Mouse (Mus musculus) embryonic facial prominence, embryonic 15.5 days (tissue): ENCODE results near the gene Sec22c. TPM values are rescaled to one million over a fixed set of nuclear protein-coding genes. Genes with fewer than 3 reads are reported as not detected.

Source experiments
- ATAC-seq: fragments of 200-750 bp; cut with Nextera tagmentation; 2 replicates; pipeline ENCODE4 v1.8.0; 2017; ENCODE audit warnings: low read depth, moderate TSS enrichment; ENCODE audit not compliant: insufficient number of reproducible peaks, low FRiP score, low TSS enrichment
- H3K27ac ChIP-seq: fragments of 300-500 bp; sonication (generic); replicated peaks from 2 replicates; pipeline ENCODE4 v1.5.1; 2015; ENCODE audit warnings: mild to moderate bottlenecking, inconsistent platforms
- H3K27me3 ChIP-seq: fragments of 300-500 bp; sonication (generic); 2 replicates; pipeline ENCODE4 v1.6.1; 2015; ENCODE audit warnings: inconsistent platforms
- H3K36me3 ChIP-seq: fragments of 300-500 bp; sonication (generic); 2 replicates; pipeline ENCODE4 v1.6.1; 2015; ENCODE audit warnings: mild to moderate bottlenecking, inconsistent platforms
- H3K4me1 ChIP-seq: fragments of 300-500 bp; sonication (generic); 2 replicates; pipeline ENCODE4 v1.6.1; 2015; ENCODE audit warnings: inconsistent platforms
- H3K4me2 ChIP-seq: fragments of 300-500 bp; sonication (generic); replicated peaks from 2 replicates; pipeline ENCODE4 v1.6.1; 2015; ENCODE audit warnings: mild to moderate bottlenecking, inconsistent platforms
- H3K4me3 ChIP-seq: fragments of 300-500 bp; sonication (generic); replicated peaks from 2 replicates; pipeline ENCODE4 v1.5.1; 2015; ENCODE audit warnings: mild to moderate bottlenecking, inconsistent platforms
- H3K9ac ChIP-seq: fragments of 300-500 bp; sonication (generic); 2 replicates; pipeline ENCODE4 v1.6.1; 2015; ENCODE audit warnings: inconsistent platforms
- H3K9me3 ChIP-seq: fragments of 300-500 bp; sonication (generic); replicated peaks from 2 replicates; pipeline ENCODE4 v1.6.1; 2016; ENCODE audit warnings: inconsistent platforms
- WGBS: fragments of 180-500 bp; shearing (Covaris S2); methylation state at CpG from one replicate; pipeline ENCODE4 v1.1.7; 2015; 5-methylcytosine and 5-hydroxymethylcytosine counted together
- polyA plus RNA-seq: library from polyadenylated mRNA; unstranded; fragments of >200 nt; fragmentation: Nextera tagmentation; extraction: Ambion mirVana; gene quantifications from 2 replicates; pipeline ENCODE4 v1.2.1, GENCODE M21; 2015

Sec22c gene
- polyA plus RNA-seq, 1 experiment from 2014 or later, result 15.3 TPM

DNA sequence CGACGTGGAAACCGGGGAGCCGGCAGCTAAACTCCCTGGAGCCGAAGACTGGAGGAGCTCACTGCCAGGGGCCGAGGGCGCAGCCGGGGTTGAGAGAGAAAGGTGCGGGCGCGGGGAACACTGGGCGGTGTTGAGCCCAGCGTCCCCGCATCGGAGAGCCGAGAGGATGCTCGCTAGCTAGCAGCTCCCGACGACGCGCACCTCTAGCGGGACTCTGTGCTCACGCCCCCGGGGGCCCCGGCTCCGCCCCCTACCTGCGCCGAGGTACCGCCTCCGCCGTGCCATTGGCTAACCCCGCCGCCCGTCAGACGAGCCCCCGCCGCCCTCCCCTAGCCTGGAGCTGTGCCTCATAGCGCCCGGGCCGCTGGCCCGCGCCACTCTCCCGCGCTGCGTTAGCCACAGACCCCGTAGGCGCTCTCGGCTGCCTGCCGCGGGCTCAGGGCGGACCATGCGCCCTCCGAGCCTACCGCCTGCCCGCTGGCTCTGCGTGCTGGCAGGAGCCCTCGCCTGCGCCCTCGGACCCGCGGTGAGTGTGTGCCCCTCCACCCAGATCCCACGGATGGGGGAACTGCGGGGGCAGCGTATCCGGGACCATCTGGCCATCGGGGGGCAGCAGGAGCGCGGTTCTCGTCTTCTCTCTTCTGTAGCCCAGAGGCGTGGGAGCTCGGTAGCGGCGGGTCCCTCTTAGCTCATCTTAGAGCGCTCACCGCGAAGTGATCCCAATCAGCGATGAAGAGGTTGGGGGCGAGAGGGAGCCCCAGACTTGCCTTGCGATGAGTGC, 62.7 kb downstream of the Sec22c start, which contains the start of gene Vipr1:
Vipr1 (plus strand) TSS at position 316 of the 781 bp plus-strand sequence.
- under 1% methylated on average over 79 of the region's 79 CpGs for WGBS

DNA sequence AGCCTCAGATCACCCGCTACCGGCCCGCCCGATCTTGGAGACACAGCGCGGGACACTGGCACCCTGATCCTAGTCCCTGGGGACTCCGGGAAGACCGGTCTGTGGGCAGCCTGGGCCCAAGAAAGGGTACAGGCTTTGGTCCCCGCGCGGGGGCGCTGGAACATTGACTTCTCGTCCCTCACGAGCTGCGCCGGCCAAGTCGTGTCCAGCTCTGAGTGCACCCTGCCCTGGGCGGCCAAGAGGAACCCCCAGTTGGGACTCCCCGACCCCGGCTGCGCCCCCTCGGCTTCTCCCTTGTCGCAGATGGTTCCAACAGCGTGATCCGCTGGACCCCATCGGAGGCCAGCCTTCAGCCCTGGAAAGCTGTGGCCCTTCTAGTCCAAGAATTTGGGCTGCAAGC, 63.3 kb downstream of the Sec22c start, which contains the start of gene Lyzl4:
Lyzl4 (minus strand) TSS at position 96 of the 400 bp plus-strand sequence.
- peak; percentile 70 for ATAC-seq

More for the DNA sequence above, 62.7 kb downstream of the Sec22c start, which contains the start of gene Vipr1:
- Histone ChIP-seq H3K9me3 (no peaks in the 10 kb centered on the region), H3K4me1 (peaks cover 21% of the 10 kb centered on the region), H3K27ac (no peak within 1 kb of the TSS), H3K4me2 (peak within 1 kb of the TSS; percentile 98), H3K4me3 (peak within 1 kb of the TSS; percentile 59), H3K27me3 (peaks cover 67% of the 10 kb centered on the region), H3K9ac (peak within 1 kb of the TSS; percentile 26; the same call in 1 of the 2 replicates), H3K36me3 (no peaks in the 10 kb centered on the region)
- peak; percentile 78 for ATAC-seq

DNA sequence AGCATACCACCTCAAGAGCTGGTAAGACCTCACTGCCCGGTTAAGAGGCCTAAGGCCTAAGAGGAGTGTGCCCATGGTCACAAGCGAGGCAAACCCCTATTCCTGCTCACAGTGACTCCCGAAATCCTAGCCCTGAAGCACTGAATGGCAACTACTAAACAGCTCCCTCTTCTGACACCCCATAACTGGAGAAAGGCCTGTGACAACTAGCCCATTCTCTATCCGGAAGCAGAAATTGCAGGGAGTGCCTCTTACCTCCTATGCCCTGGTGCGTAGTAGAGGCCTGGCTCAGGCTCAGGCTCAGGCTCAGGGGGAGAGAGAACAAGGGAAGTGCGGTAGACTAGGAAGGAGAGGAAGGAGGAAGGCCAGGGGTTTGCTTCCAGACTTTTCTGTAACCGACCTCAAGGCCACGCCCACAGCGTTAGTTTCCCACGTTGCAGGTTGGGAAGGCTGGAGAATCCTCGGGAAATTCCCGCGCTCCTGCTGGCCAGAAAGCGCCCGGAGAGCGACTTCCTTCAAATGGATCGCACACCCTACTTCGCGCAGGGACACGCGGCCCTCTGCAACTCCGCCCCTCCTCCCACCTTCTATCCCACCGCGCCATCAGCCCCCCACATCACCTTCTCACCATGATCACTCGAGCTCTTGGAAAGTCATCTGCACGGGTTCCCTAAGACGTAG, 63.9 kb downstream of the Sec22c start:
- H3K27me3 ChIP-seq, result peaks cover 70% of the 10 kb centered on the region
- H3K27ac ChIP-seq, result no peak overlapping the region
- no peaks in the 10 kb centered on the region for H3K36me3 ChIP-seq
- ATAC-seq, result no peak
- H3K4me3 ChIP-seq, result peak overlapping the region; percentile 59
- H3K4me1 ChIP-seq, result peaks cover 21% of the 10 kb centered on the region
- H3K9ac ChIP-seq, result no peak overlapping the region
- H3K4me2 ChIP-seq, result peak overlapping the region; percentile 98
- H3K9me3 ChIP-seq, result no peaks in the 10 kb centered on the region
- 6% methylated on average over 27 of the region's 27 CpGs for WGBS

More for the DNA sequence above, 63.3 kb downstream of the Sec22c start, which contains the start of gene Lyzl4:
- H3K9me3 ChIP-seq, result no peaks in the 10 kb centered on the region
- H3K36me3 ChIP-seq, result no peaks in the 10 kb centered on the region
- no peak within 1 kb of the TSS for H3K27ac ChIP-seq
- WGBS, result under 1% methylated on average over 26 of the region's 26 CpGs
- H3K4me2 ChIP-seq, result peak within 1 kb of the TSS; percentile 98
- H3K4me3 ChIP-seq, result peak within 1 kb of the TSS; percentile 59
- peaks cover 67% of the 10 kb centered on the region for H3K27me3 ChIP-seq
- peak within 1 kb of the TSS; percentile 26; the same call in 1 of the 2 replicates for H3K9ac ChIP-seq
- peaks cover 21% of the 10 kb centered on the region for H3K4me1 ChIP-seq

GRCm38 (mm10) chr9:121639790-121640189, 65.5 kb downstream of the Sec22c start:
- no peak overlapping the region for H3K9ac ChIP-seq
- no peak overlapping the region for H3K27ac ChIP-seq
- no peak overlapping the region for H3K4me3 ChIP-seq
- no peaks in the 10 kb centered on the region for H3K36me3 ChIP-seq
- H3K9me3 ChIP-seq, result no peaks in the 10 kb centered on the region
- H3K4me2 ChIP-seq, result no peak overlapping the region
- ATAC-seq, result no peak
- H3K27me3 ChIP-seq, result peaks cover 71% of the 10 kb centered on the region
- WGBS, result 47% methylated on average over 16 of the region's 16 CpGs
- H3K4me1 ChIP-seq, result peaks cover 21% of the 10 kb centered on the region

DNA sequence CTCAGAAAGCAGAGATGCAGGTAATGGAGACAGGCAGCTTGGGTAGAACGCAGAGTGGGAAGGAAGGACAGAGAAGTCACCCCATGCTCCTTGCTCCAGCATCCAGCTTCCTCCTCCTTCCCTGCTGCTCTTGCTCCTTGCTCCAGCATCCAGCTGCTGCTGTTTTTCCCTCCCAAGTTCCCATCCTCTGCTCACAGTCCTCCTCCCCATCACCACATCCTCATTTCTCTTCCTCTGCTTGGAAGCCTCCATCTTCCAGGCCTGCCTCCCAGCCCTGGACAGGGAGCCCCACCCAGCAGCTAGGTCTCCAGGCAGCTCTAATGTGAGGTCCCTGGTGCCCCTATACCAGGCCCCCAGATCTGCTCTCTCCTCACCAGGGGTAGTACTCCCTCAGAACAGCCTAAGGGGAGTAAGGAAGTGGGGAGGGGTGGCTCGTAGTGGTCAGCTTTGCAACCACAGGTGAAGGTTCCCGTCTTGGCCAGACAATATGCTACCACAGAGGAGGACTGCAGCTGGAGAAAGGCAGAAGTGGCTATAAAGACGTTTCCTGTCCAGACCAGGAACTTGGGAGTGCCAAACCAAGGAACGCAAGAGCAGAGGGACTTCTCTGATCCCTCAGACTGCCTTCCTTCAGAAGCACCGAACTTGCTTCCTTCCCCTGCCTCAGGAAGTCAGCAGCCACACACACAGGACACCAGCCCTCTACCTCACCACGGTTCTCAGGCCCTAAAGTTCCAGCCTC, 69.3 kb downstream of the Sec22c start:
- no peak overlapping the region for H3K4me2 ChIP-seq
- no peak overlapping the region for H3K9ac ChIP-seq
- no peak overlapping the region for H3K4me3 ChIP-seq
- H3K36me3 ChIP-seq, result no peaks in the 10 kb centered on the region
- H3K9me3 ChIP-seq, result no peaks in the 10 kb centered on the region
- peaks cover 36% of the 10 kb centered on the region for H3K27me3 ChIP-seq
- no peaks in the 10 kb centered on the region for H3K4me1 ChIP-seq
- 44% methylated on average over 7 of the region's 7 CpGs for WGBS
- no peak for ATAC-seq
- H3K27ac ChIP-seq, result no peak overlapping the region

GRCm38 (mm10) chr9:121633306-121633705, 72.0 kb downstream of the Sec22c start:
- no peak overlapping the region for H3K4me3 ChIP-seq
- no peak overlapping the region for H3K27ac ChIP-seq
- no peaks in the 10 kb centered on the region for H3K9me3 ChIP-seq
- no peak overlapping the region for H3K4me2 ChIP-seq
- ATAC-seq, result no peak
- peaks cover 10% of the 10 kb centered on the region; the same call in 1 of the 2 replicates for H3K27me3 ChIP-seq
- WGBS, result 70% methylated on average over 6 of the region's 6 CpGs
- H3K9ac ChIP-seq, result no peak overlapping the region
- H3K4me1 ChIP-seq, result no peaks in the 10 kb centered on the region
- H3K36me3 ChIP-seq, result no peaks in the 10 kb centered on the region

DNA sequence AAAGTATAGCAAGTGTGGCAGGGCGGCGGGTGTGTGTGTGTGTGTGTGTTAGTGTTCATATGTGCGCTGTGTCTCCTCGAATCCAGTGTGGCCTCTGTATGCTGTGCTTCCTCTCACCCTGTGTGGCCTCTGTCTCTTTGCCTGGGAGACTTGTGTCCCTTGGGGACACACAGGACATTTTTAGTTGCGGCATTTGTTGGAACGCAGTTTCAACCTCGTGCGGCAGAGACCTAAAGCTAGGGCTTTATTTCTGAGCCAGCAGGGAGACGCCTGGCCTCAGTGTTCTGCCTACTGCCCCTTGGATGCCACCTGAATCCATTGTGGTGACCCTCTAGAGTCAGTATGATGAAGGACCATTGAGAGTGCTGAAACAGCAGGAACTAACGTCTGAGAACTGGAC, 72.4 kb downstream of the Sec22c start:
- no peak overlapping the region for H3K9ac ChIP-seq

GRCm38 (mm10) chr9:121631946-121632345, 73.3 kb downstream of the Sec22c start:
- H3K36me3 ChIP-seq, result no peaks in the 10 kb centered on the region
- no peak overlapping the region for H3K4me2 ChIP-seq

More for the DNA sequence above, 72.4 kb downstream of the Sec22c start:
- 82% methylated on average over 10 of the region's 10 CpGs for WGBS
- H3K4me2 ChIP-seq, result no peak overlapping the region
- H3K27me3 ChIP-seq, result peaks cover 10% of the 10 kb centered on the region; the same call in 1 of the 2 replicates
- H3K4me1 ChIP-seq, result no peaks in the 10 kb centered on the region
- H3K4me3 ChIP-seq, result no peak overlapping the region
- ATAC-seq, result no peak
- no peaks in the 10 kb centered on the region for H3K9me3 ChIP-seq
- no peak overlapping the region for H3K27ac ChIP-seq
- no peaks in the 10 kb centered on the region for H3K36me3 ChIP-seq

GRCm38 (mm10) chr9:121630627-121631026, 74.7 kb downstream of the Sec22c start:
- no peak overlapping the region for H3K27ac ChIP-seq
- no peak for ATAC-seq
- no peak overlapping the region for H3K4me3 ChIP-seq
- no peaks in the 10 kb centered on the region for H3K4me1 ChIP-seq
- no peaks in the 10 kb centered on the region for H3K9me3 ChIP-seq
- H3K36me3 ChIP-seq, result no peaks in the 10 kb centered on the region
- 85% methylated on average over 1 of the region's 1 CpGs for WGBS
- H3K27me3 ChIP-seq, result 0 out of 2 replicates have a peak, but pooled peaks cover 1% of the 10 kb centered on the region
- no peak overlapping the region for H3K4me2 ChIP-seq
- no peak overlapping the region for H3K9ac ChIP-seq

More at GRCm38 (mm10) chr9:121631946-121632345, 73.3 kb downstream of the Sec22c start:
- Histone ChIP-seq H3K4me3 (no peak overlapping the region), H3K9ac (no peak overlapping the region), H3K27ac (no peak overlapping the region), H3K9me3 (no peaks in the 10 kb centered on the region), H3K27me3 (peaks cover 10% of the 10 kb centered on the region; the same call in 1 of the 2 replicates), H3K4me1 (no peaks in the 10 kb centered on the region)
- 64% methylated on average over 4 of the region's 4 CpGs for WGBS
- ATAC-seq, result no peak
